13 mouse cellular contexts compared by ENCODE assay signal in genomic region chr5:43217987-43218846, GRCm38 (mm10). TPM values are rescaled to one million over a fixed set of nuclear protein-coding genes. Genes with fewer than 3 reads are reported as not detected.
A peak's percentile ranks its signal among the peaks of the same experiment; 100 is the strongest.
DNase-seq lines count a peak whose midpoint lies in the region; ATAC-seq and TF ChIP-seq lines count a peak whose summit lies in the region.
"Had no signal": no experiment of that assay in that cellular context is flagged by ENCODE, and none has a peak within 500 bp of the region (broad histone marks: within the 10 kb centered on the region; RNA-seq: fewer than 3 reads in every experiment).

No protein-coding gene starts in this region.

- H3K9me3 ChIP-seq in hindbrain, postnatal 0 days (ENCODE audit: low read length) = no peaks in the 10 kb centered on the region
- H3K9me3 ChIP-seq: embryonic facial prominence, embryonic 12.5 days had no signal

- WGBS in hindbrain, postnatal 0 days = 66% methylated on average over 10 of the region's 10 CpGs

- H3K9ac ChIP-seq in hindbrain, postnatal 0 days (replicated peaks; ENCODE audit: low read length) = no peak overlapping the region
- H3K9ac ChIP-seq: embryonic facial prominence, embryonic 12.5 days had no signal

- ATAC-seq in common myeloid progenitor, adult 5-6 weeks (replicated peaks; ENCODE audit: low read depth, poor library complexity, severe bottlenecking) = peak; percentile 60
- no peak for ATAC-seq in hindbrain, postnatal 0 days
- ATAC-seq: forebrain, embryonic 16.5 days had no signal

- no peak overlapping the region for H3K4me2 ChIP-seq in hindbrain, postnatal 0 days (ENCODE audit: low read depth, low read length)
- H3K4me2 ChIP-seq: embryonic facial prominence, embryonic 12.5 days had no signal

- H3K27me3 ChIP-seq in hindbrain, postnatal 0 days (ENCODE audit: insufficient read depth, low read length) = no peaks in the 10 kb centered on the region
- H3K27me3 ChIP-seq: embryonic facial prominence, embryonic 12.5 days had no signal

- DNase-seq in kidney, adult 11 months = peak; percentile 9
- DNase-seq in kidney, adult 9 months = no peak
- DNase-seq in 416B (ENCODE audit: low read depth) = peak; percentile 33
- peak; percentile 9 for DNase-seq in kidney, postnatal 10 days
- DNase-seq in retina, postnatal 1 day = no peak
- DNase-seq in hindbrain, postnatal 0 days (ENCODE audit: low spot score) = no peak
- no peak for DNase-seq in cerebellum, adult 8-10 months
- DNase-seq: layer of hippocampus, adult 9-11 months; right cerebral cortex, postnatal 25 days; thymus, adult 2 months had no signal

- no peak for TF ChIP-seq CTCF in hindbrain, postnatal 0 days (IDR thresholded peaks at IDR 0.05; ENCODE audit: low read depth)

- no peaks in the 10 kb centered on the region for H3K36me3 ChIP-seq in hindbrain, postnatal 0 days (ENCODE audit: insufficient read depth, low read length)
- H3K36me3 ChIP-seq: embryonic facial prominence, embryonic 12.5 days had no signal

- no peak overlapping the region; the same call in 1 of the 2 replicates for H3K27ac ChIP-seq in hindbrain, postnatal 0 days
- H3K27ac ChIP-seq: embryonic facial prominence, embryonic 12.5 days had no signal

- H3K4me3 ChIP-seq in hindbrain, postnatal 0 days (ENCODE audit: low read length) = no peak overlapping the region
- H3K4me3 ChIP-seq: embryonic facial prominence, embryonic 12.5 days had no signal

- H3K4me1 ChIP-seq in hindbrain, postnatal 0 days (ENCODE audit: insufficient read depth, low read length) = no peaks in the 10 kb centered on the region
- H3K4me1 ChIP-seq: embryonic facial prominence, embryonic 12.5 days had no signal

RNA-seq across cellular contexts. Expression of gene Cpeb2, which starts 14.8 kb away (rescaled TPM):
- total RNA-seq in common myeloid progenitor, adult 5-6 weeks (2017) = 3.1 and 4.3 TPM in 2 replicates
- 26.2 and 26.8 TPM in 2 replicates for total RNA-seq in hindbrain, postnatal 0 days (2014; rRNA removed)
- polyA plus RNA-seq in hindbrain, postnatal 0 days (2015; fragmentation: Nextera tagmentation; extraction: Ambion mirVana) = 13.6 and 14.9 TPM in 2 replicates

Comparison
In these comparisons a context has a peak if more than half of its experiments do, and no peak if none do; other contexts are left out.
1. DNase-seq: peak in kidney, adult 11 months (single experiment), 416B (single experiment) and kidney, postnatal 10 days (single experiment); none in kidney, adult 9 months (single experiment), retina, postnatal 1 day (single experiment), hindbrain, postnatal 0 days (single experiment) and cerebellum, adult 8-10 months (single experiment).